Mouse (Mus musculus) liver, embryonic 14.5 days (tissue): ENCODE measurements around the gene Thnsl1.

Source experiments
- CTCF ChIP-seq: IDR thresholded peaks from 2 replicates; pipeline ENCODE4 v1.5.1; 2016; ENCODE audit warnings: antibody characterized with exemption, low read depth, control low read depth
- EP300 ChIP-seq: IDR thresholded peaks from 2 replicates; pipeline ENCODE4 v1.6.1; 2016; ENCODE audit warnings: antibody characterized with exemption, low read depth

GRCm38 (mm10) chr2:21172797-21173196 is 32.7 kb upstream of the Thnsl1 start:
- TF ChIP-seq CTCF (no peak), EP300 (no peak)
